Mouse (Mus musculus) adrenal gland, adult (tissue): ENCODE data around the gene Phactr1.

Source experiments
- DNase-seq, 2 experiments: peaks; one replicate each; pipeline ENCODE4 v3.0.0; 2022 to 2023; ENCODE audit warnings: low spot score in 1 of 2; ENCODE audit not compliant: inconsistent age in 2 of 2

Gene Phactr1

DNA sequence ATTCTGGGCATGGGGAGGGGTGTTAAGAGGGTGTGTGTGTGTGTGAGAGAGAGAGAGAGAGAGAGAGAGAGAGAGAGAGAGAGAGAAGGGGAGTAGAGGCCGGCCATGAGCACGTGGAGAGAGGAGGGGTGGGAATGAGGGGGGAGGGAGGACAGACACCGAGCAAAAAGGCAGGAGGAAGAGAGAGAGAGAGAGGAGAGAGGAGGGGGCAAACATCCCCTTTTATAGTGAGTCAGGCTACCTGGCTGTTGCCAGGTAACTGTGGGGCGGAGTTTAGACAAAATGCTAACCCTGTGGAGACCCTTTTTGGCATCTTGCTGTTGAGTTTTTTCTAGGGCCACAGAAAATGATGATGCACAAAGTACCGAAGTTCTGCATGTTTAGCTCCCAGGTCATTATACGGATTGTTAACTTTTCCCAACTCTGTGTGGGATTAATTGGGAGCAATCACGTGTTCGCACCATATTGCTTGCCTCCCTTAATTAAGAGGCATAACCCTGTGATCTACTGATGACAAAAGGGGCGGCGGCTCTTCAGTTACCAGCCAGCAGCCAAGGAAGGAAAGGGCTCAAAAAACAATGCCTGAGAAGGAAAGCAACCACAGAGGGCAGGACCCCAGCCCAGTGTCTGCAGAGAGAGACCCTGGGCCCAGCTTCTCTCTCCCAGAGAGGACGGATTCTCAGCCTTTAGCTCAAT, 173.6 kb downstream of the Phactr1 start:
- no peak for DNase-seq

DNA sequence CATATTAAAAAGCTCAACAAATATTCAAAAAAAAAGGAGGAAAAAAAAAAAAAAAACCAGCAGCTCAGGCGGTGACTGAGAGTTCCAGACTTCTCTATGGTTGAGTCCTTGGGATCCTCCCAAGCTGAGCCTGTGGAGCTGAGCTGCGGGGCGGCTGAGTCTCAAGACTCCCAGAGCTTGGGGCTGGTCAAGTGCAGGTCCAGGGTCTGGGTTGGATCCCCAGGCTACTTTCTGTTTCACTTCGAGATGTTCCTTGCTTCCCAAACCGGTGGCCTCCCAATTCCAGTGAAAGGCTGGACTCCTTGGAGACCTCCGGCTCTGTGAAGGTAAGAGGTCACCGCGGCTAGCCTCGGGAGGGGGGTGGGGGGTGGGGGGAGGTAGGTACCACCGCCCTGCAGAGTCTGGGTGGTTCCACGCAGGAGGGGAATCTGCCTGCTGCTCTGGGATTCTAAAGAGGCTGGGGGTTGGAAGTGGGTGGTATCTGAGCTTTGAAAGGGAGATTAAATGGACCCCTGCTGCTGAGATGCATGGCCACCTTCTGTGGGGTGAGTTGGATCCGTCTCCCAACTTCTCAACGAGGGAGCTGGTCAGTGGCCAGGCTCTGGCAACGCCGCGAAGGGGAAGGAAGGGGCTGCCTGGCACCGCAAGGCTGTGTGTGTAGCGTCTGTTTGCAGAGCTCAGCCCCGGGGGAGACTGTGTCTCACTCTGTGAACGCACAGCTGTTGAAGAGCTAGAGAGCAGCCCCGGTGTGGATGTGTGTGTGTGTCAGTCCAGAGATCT, 185.9 kb downstream of the Phactr1 start:
- DNase-seq, result peak; percentile 53 to 82

DNA sequence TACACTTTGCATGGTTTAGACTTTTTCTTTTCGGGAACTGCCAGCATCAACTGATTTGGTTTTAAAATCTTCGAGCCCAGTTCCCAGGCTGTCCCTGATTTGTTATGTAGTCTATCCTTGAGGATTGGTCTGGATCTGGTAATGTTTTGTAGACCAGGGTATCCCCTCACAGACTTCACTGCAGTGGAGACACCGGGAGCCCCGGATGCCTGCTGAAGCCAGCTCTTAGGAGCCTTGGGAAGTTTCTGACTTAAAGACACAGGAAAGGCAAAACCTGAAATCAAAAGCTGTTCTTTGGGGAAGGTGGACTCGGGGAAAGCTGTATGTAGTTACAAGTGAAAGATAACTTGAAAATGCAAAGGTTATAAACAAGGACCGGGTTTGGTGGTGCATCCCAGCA, 186.6 kb downstream of the Phactr1 start:
- peak in 1 of 2 experiments; percentile 14 for DNase-seq

GRCm38 (mm10) chr13:42872125-42872524, 191.7 kb downstream of the Phactr1 start:
- DNase-seq, result no peak

DNA sequence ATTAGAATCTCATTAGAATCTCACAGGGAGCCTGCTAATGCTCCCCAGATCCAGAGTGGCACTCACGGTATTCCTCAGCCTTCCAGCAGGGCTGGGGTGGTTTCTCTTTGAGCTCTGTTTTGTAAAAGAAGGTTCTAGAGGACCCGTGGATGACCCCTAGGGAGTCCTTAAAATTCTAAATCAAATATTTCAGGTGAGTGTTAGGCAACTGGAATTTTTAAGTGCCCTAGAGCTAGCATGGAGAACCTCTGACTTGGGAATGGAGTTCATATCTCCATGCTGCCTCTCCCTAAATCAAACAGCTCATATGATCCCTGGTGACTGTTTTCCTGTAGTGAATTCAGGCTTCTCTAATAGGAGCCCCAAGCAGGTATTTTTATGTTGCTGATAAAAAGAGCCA, 197.9 kb downstream of the Phactr1 start:
- no peak for DNase-seq

DNA sequence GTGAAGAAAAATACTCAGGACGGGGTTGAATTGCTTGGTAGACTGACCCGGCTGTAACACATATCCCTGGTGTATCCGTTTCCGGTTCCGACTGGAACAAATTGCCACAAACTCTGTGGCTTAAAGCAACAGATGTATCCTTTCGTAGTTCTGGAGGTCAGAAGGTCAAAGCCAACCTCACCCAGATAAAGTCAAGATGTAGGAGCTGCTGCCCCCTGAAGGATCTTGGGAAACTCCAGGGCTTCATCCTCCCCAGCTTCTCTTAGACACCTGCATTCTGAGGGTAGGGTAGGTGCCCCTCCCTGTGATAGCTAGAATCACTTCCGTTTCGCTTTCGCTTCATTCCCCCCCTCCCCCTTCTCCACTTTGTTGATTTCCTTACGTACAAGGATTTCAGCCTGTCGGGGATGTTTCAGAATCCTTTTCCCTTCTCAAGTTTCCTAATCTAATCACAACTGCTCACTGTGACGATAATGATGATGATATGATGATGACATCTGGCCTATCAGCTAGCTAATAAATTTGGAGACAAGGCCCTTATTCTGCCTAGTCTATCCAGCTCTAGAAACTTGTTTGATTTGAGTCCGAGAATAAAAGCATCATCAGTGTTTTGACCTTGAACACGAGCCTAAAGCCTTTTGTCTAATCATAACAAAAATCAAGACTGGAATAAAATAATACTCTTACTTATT, 203.8 kb downstream of the Phactr1 start:
- peak; percentile 16 to 67 for DNase-seq

DNA sequence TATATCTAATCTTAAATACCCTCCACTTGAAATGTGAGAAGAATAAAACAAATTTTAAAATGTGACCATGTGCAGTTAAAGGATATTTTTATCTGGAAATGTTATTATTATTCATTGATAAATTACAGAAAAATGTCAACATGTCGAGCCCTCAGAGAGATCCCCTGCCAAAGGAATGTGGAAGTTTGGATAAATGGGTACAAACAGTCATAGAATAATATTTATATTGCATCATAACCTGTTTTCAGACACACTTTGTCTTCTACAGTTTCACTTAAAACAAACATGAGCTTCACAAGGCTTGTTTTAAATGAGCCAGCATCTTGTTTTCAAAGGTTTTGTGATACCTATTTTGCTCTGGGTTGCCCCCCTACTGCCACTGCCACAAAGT, 204.3 kb downstream of the Phactr1 start:
- DNase-seq, result no peak

DNA sequence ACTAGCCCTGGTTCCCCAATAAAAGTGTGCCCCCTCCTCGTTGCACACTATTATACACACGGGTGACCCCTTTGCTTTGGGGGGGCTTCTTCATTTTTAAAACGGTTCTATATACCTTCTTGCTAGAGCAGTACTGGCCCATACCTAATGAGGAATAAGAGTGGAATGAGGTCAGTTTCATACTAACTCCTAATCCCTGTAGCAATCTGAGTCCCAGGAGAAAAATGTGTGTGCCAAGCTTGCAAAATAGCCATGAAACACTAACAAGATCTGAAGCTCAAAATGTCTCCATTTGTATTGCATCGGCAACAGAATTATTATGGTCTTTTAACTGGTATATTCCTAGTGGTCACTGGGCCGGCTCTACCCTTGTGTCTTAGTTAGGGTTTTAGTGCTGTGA, 207.3 kb downstream of the Phactr1 start:
- DNase-seq, result peak in 1 of 2 experiments; percentile 36

DNA sequence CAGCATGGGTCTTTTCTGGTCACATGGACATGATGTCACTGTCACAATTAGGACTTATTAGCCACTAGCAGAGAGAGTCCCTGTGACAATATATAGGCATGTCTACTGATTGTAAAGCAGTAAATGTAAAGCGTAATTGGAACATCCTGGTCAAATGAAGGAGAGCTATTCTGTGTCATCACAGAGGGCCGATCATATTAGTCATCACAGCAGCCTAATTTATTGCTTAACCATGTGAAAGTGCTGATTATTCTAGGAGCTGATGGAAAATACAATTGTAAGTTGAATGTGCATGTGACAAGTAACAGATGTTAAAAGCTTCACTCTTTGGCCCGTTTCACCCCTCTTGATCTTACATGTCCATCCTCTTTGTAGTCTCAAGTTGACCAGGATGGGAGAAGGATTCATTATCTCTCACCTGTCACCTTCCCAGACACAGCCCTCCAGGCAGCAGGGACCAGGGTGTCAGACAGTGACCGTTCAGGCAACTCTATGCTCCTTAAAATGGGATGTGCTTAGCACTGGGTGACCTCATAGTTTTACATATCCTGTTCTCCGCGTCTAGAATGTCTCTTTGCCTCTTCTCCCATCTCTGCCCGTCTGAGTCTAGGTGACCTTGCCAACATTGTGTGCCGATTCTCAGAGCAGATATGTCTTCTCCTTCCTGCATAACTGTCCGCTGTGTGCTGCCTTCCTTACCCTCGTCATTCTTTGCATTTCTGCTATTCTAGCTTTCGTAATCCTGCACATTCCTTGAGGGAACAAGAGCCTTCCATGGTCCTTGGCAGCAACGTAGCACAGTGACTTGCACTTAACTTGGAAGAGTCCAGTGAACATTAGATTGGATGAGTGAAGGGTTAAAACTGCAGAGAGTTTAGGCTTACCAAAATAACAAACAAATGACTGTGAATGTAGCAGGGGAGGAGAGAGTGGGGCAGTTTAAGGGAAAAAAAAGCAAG, 209.4 kb downstream of the Phactr1 start:
- DNase-seq, result peak in 1 of 2 experiments; percentile 36

DNA sequence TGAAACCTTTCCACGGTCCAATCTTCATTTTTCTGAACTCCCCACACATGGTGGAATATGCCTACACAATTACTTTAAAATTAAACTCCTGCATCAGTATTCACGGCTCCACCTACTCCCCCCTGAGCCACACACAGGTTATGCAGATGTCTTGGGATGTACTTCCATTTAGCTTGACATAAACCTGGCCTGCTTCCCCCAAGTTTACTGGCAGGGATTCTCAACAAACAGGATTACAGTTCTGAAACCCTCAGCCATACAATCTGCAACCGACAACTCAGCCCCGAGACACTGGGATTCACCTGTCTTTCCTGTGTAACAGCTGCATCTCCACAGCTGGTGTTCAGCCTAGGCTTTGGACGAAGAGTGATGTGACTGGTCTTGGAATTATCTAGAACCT, 210.2 kb downstream of the Phactr1 start:
- DNase-seq, result no peak

- no peak for DNase-seq
These were observed 213.6 kb downstream of the Phactr1 start for GRCm38 (mm10) chr13:42894016-42894415.

DNA sequence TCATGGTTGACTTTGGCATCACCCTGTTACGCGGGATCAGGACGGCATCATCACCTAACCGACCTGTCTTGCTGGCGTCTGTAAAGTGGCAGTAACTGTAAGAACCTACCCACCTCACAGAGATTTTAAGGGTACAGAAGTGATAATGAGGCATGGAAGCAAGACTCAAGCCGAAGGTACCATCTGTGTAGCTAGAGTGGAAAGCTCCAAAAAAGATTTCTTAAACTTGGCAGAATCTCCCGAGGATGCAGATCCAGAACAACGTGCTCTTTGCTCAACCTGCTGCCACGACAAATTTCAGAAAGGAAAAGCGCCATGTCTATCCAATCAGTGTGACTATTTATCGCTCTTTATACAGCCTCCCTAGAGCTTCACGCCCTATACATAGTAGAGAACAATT, 214.2 kb downstream of the Phactr1 start:
- no peak for DNase-seq

GRCm38 (mm10) chr13:42895980-42896379, 215.6 kb downstream of the Phactr1 start:
- DNase-seq, result no peak

- no peak for DNase-seq
These were observed 219.2 kb downstream of the Phactr1 start for GRCm38 (mm10) chr13:42899611-42900010.

- no peak for DNase-seq
These were observed 221.4 kb downstream of the Phactr1 start for GRCm38 (mm10) chr13:42901837-42902236.

- DNase-seq, result no peak
These were observed 222.4 kb downstream of the Phactr1 start for GRCm38 (mm10) chr13:42902859-42903258.

DNA sequence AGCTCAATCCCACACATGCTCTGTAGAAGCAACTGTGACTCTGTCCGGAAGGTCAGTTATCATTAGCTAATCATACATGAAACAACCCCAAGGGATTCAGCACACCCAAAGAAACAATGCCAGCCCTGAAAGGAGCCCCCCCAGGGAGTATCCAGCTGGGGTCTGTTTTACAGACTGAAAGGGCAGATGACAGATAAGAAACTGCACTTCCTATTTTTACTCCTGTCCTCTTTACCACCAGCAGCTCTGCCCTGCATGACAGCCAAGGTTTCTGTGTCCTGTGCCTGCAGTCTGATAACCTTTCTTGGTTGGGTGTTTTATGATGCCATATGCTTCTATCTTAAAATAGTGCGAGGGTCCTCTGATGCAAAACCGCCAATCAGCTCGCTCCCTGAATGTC, 225.4 kb downstream of the Phactr1 start:
- DNase-seq, result no peak

DNA sequence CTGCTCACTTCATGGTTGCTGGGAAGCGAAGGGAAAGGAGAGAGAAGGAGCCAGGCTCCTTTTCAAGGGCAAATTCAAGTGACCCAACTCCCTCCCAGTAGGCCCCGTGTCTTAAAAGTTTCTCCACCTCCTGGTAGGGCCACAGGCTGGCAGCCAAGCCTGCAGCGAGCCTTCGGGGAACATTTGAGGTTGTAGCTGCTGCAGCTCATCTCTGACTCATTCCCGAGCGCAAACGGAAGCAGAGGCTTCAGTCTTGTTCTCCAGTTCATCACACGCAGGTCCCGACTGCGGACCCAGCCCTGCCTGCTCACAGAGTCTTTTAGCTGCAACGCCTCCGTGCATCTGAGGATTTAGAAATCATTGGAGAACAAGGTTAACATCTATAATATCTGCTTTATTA, 226.6 kb downstream of the Phactr1 start:
- peak; percentile 12 to 34 for DNase-seq

DNA sequence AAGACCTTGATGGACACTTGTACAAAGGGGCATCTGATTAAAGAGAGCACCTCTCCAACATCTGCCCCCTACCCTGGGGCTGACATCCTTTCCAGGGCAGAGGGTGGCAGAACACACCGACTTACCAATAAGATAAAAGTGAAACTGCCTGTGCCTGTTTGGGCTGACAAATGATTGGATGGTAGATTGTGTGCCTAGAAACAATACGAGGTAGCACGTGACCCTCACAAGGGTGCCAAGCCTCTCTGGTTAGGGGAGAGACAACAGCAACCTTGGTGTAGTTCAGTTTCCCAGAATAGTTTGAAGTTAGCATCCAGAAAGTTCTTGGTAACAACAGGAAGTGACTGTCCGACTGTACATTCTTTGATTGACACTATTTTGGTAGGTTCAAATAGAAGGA, 234.7 kb downstream of the Phactr1 start:
- no peak for DNase-seq

DNA sequence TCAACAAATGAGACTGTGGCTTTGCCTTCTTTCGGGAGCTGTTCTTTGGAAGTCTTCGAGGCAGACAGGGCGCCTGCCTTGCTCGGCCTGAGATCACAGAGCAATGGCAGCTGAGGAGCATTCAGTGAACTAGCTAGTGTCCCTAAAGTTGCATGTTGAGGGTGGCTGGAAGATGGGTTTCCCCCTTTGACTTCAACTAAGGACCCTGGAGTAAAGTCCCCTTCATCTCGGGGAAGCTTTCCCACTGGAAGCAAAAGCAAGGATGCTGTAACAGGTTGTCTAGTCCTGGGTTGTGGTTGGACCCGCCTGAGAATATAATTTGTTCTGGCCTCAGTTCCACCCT, 235.4 kb downstream of the Phactr1 start:
- DNase-seq, result no peak
